Mouse (Mus musculus): ENCODE results near the gene Prrt1. TPM values are rescaled to one million over a fixed set of nuclear protein-coding genes. Genes with fewer than 3 reads are reported as not detected.

Prrt1 gene
- polyA plus RNA-seq, 1 experiment from 2014 or later = 0.44 TPM

DNA sequence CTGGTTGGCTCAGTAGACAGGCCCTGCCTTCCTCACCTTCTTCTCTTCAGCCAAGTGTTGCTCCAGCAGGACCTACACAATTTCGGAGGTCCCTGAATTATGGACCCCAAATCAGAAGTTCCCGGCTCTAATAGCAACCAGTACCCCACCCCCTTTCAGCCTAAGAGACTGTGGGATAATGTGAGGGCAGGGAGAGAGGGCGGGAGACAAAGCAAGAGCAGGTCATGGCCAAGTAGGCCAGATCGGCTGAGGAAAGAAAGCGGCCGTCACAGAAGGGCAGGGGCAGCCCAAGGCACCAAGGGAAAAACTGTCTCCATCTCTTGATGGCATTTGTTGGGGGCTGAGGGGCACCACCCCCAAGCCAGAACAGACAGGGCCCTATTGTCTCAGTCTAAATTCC is 13.5 kb upstream of the Prrt1 start, which contains the start of gene Egfl8:
Egfl8 (minus strand) TSS at position 101 of the 400 bp plus-strand sequence.
- H3K9me3 ChIP-seq (ENCODE audit: control insufficient read depth, low read length) = no peaks in the 10 kb centered on the region
- H3K27ac ChIP-seq (replicated peaks) = no peak within 1 kb of the TSS
- no peak within 1 kb of the TSS for H3K4me3 ChIP-seq (ENCODE audit: low read depth, low read length)
- no peak within 1 kb of the TSS for H3K9ac ChIP-seq (ENCODE audit: low read length)
- H3K4me2 ChIP-seq (replicated peaks; ENCODE audit: low read depth) = no peak within 1 kb of the TSS
- TF ChIP-seq EP300 (optimal IDR thresholded peaks at IDR 0.05) = no peak
- TF ChIP-seq CTCF (IDR thresholded peaks at IDR 0.05; ENCODE audit: low read depth) = no peak
- no peak for ATAC-seq (ENCODE audit: low FRiP score, low TSS enrichment)
- DNase-seq (ENCODE audit: low spot score) = no peak
- H3K4me1 ChIP-seq (replicated peaks; ENCODE audit: control insufficient read depth, insufficient read depth) = no peaks in the 10 kb centered on the region
- no peaks in the 10 kb centered on the region for H3K27me3 ChIP-seq (ENCODE audit: control insufficient read depth, insufficient read depth, low read length)
- H3K36me3 ChIP-seq (ENCODE audit: control insufficient read depth, insufficient read depth, low read length) = peaks cover 31% of the 10 kb centered on the region
- WGBS = 82% methylated on average over 6 of the region's 6 CpGs

DNA sequence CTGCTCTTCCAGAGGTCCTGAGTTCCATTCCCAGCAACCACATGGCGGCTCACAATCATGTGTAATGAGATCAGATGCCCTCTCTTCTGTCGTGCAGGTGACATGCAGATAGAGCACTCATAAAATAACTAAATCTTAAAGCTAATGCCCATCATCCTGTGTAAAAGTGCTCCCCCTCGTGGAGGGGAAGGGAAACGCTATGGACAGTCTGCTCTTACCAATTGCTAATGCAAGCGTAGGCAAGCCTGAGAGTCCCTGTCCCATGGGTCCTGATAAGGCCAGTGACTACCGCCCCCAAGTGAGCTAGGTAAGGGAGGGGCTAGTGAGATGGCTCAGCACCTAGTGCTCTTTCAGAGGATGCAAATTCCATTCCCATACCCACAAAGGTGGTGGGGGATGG is 10.3 kb upstream of the Prrt1 start:
- no peak for TF ChIP-seq EP300 (optimal IDR thresholded peaks at IDR 0.05)
- TF ChIP-seq CTCF (IDR thresholded peaks at IDR 0.05; ENCODE audit: low read depth) = peak; percentile 84
- H3K4me1 ChIP-seq (replicated peaks; ENCODE audit: control insufficient read depth, insufficient read depth) = no peaks in the 10 kb centered on the region
- DNase-seq (ENCODE audit: low spot score) = peak; percentile 69
- H3K9ac ChIP-seq (ENCODE audit: low read length) = no peak overlapping the region
- peak; percentile 31; the same call in 1 of the 2 replicates for ATAC-seq (ENCODE audit: low FRiP score, low TSS enrichment)
- H3K4me3 ChIP-seq (ENCODE audit: low read depth, low read length) = no peak overlapping the region
- no peak overlapping the region for H3K4me2 ChIP-seq (replicated peaks; ENCODE audit: low read depth)
- no peak overlapping the region for H3K27ac ChIP-seq (replicated peaks)
- peaks cover 12% of the 10 kb centered on the region for H3K36me3 ChIP-seq (ENCODE audit: control insufficient read depth, insufficient read depth, low read length)
- no peaks in the 10 kb centered on the region for H3K9me3 ChIP-seq (ENCODE audit: control insufficient read depth, low read length)
- H3K27me3 ChIP-seq (ENCODE audit: control insufficient read depth, insufficient read depth, low read length) = no peaks in the 10 kb centered on the region
- 20% methylated on average over 6 of the region's 6 CpGs for WGBS

DNA sequence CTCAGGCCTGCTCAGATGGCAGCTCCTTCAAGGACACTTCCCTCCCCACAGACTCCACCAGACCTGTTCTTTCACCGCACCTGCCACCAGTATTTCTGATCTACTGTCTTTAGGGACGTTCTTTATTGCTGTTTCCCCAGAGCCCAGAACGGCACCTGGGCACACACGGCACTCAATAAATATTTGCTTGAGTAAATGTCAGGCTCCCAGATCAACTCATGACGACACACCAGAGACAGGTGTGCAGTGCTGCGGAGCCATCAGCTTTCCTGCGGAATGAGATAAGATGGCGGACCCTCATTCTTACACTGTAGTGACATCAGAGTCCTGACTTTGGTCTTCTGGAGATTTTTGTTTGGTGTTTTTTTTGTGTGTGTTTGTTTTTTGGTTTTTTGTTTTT is 8.3 kb upstream of the Prrt1 start:
- no peak for TF ChIP-seq EP300 (optimal IDR thresholded peaks at IDR 0.05)
- no peak for TF ChIP-seq CTCF (IDR thresholded peaks at IDR 0.05; ENCODE audit: low read depth)
- no peak for ATAC-seq (ENCODE audit: low FRiP score, low TSS enrichment)

DNA sequence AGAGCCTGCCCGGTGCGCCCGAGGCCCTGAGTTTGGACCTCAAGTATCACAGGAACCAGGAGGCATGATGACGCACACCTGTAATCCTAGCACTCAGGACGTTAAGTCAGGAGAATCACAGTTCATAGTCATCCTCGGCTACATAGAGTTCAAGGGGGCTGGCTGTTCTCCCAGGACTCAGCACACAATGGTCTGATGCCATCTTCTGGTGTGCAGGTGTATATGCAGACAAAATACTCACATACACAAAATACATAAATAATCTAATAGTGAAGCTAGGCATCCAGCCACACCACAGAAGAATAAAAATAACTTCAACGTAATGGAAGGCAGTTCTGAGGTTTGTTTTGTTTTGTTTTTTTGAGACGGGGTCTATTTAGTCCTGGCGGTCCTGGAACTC is 6.2 kb upstream of the Prrt1 start:
- DNase-seq (ENCODE audit: low spot score) = no peak
- TF ChIP-seq CTCF (IDR thresholded peaks at IDR 0.05; ENCODE audit: low read depth) = peak; percentile 53
- no peak for TF ChIP-seq EP300 (optimal IDR thresholded peaks at IDR 0.05)
- WGBS = 81% methylated on average over 9 of the region's 9 CpGs
- H3K36me3 ChIP-seq (ENCODE audit: control insufficient read depth, insufficient read depth, low read length) = peaks cover 4% of the 10 kb centered on the region; the same call in 1 of the 2 replicates
- H3K9me3 ChIP-seq (ENCODE audit: control insufficient read depth, low read length) = no peaks in the 10 kb centered on the region
- ATAC-seq (ENCODE audit: low FRiP score, low TSS enrichment) = no peak
- no peak overlapping the region for H3K4me2 ChIP-seq (replicated peaks; ENCODE audit: low read depth)
- no peak overlapping the region for H3K4me3 ChIP-seq (ENCODE audit: low read depth, low read length)
- H3K27ac ChIP-seq (replicated peaks) = no peak overlapping the region
- no peaks in the 10 kb centered on the region for H3K27me3 ChIP-seq (ENCODE audit: control insufficient read depth, insufficient read depth, low read length)
- H3K4me1 ChIP-seq (replicated peaks; ENCODE audit: control insufficient read depth, insufficient read depth) = peaks cover 3% of the 10 kb centered on the region; the same call in 1 of the 2 replicates
- no peak overlapping the region for H3K9ac ChIP-seq (ENCODE audit: low read length)

More for the DNA sequence above, 8.3 kb upstream of the Prrt1 start:
- 59% methylated on average over 8 of the region's 8 CpGs for WGBS
- Histone ChIP-seq H3K36me3 (ENCODE audit: control insufficient read depth, insufficient read depth, low read length) (peaks cover 10% of the 10 kb centered on the region; the same call in 1 of the 2 replicates), H3K9ac (ENCODE audit: low read length) (no peak overlapping the region), H3K27me3 (ENCODE audit: control insufficient read depth, insufficient read depth, low read length) (no peaks in the 10 kb centered on the region), H3K9me3 (ENCODE audit: control insufficient read depth, low read length) (no peaks in the 10 kb centered on the region), H3K4me1 (replicated peaks; ENCODE audit: control insufficient read depth, insufficient read depth) (no peaks in the 10 kb centered on the region), H3K4me3 (ENCODE audit: low read depth, low read length) (no peak overlapping the region), H3K27ac (replicated peaks) (no peak overlapping the region), H3K4me2 (replicated peaks; ENCODE audit: low read depth) (no peak overlapping the region)
- DNase-seq (ENCODE audit: low spot score) = no peak

DNA sequence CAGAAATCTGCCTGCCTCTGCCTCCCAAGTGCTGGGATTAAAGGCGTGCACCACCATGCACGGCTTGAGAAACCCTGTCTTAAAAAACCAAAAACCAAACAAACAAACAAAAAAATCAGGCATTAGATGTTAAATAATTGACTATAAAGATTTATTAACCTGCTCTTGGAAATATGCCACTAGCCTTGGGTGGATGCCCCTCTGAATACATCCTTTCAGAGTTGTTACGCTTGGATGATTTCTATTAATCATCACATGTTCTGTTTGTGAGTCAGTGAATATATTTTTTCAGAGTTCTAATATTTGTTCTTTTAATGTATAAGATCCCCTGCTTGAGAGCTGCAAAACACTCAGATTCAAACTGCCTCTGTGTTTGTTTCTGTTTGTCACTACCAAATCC is 4.4 kb upstream of the Prrt1 start:
- Histone ChIP-seq H3K4me2 (replicated peaks; ENCODE audit: low read depth) (no peak overlapping the region), H3K4me1 (replicated peaks; ENCODE audit: control insufficient read depth, insufficient read depth) (peaks cover 13% of the 10 kb centered on the region), H3K27ac (replicated peaks) (no peak overlapping the region), H3K9me3 (ENCODE audit: control insufficient read depth, low read length) (no peaks in the 10 kb centered on the region), H3K9ac (ENCODE audit: low read length) (no peak overlapping the region), H3K27me3 (ENCODE audit: control insufficient read depth, insufficient read depth, low read length) (no peaks in the 10 kb centered on the region), H3K4me3 (ENCODE audit: low read depth, low read length) (no peak overlapping the region), H3K36me3 (ENCODE audit: control insufficient read depth, insufficient read depth, low read length) (peaks cover 4% of the 10 kb centered on the region; the same call in 1 of the 2 replicates)
- ATAC-seq (ENCODE audit: low FRiP score, low TSS enrichment) (no peak), DNase-seq (ENCODE audit: low spot score) (no peak)
- no peak for TF ChIP-seq CTCF (IDR thresholded peaks at IDR 0.05; ENCODE audit: low read depth)
- no peak for TF ChIP-seq EP300 (optimal IDR thresholded peaks at IDR 0.05)
- 87% methylated on average over 3 of the region's 3 CpGs for WGBS

DNA sequence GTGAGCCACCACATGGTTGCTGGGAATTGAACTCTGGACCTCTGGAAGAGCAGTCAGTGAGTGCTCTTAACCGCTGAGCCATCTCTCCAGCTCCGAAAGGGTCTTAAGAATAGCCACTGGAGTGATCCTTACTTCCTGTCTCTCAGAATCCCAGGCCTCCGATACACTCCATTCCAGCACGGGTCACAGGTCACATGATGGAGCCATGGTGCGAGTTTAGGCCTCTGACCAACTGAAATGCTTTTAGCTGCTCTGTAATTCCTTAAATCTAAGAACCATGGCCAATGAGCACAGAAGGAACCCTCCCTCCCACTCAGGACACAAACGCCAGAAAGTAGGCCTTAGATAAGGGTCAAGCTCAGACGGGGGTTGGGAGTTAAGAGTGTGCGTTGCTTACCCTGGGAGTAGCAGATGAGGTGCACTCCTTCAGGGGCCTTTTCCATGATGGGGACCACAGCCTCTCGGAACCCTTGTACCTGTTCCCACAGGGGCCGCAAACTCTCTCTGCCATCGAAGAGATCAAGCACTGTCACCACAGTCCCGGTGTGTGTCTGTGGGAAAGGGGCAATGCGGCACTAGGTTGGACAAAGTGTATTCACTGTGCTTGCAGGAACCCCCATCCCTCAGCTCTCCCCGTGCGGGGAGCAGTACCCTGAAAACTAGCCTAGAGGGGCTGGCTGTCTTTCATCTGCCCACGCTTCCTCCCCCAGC is 3.1 kb upstream of the Prrt1 start:
- peak overlapping the region; percentile 97 for H3K27ac ChIP-seq (replicated peaks)
- ATAC-seq (ENCODE audit: low FRiP score, low TSS enrichment) (no peak), DNase-seq (ENCODE audit: low spot score) (no peak)
- H3K4me3 ChIP-seq (ENCODE audit: low read depth, low read length) = peak overlapping the region; percentile 67
- peak overlapping the region; percentile 73 for H3K9ac ChIP-seq (ENCODE audit: low read length)
- 56% methylated on average over 16 of the region's 16 CpGs for WGBS
- H3K36me3 ChIP-seq (ENCODE audit: control insufficient read depth, insufficient read depth, low read length) = no peaks in the 10 kb centered on the region; the same call in 1 of the 2 replicates
- H3K4me2 ChIP-seq (replicated peaks; ENCODE audit: low read depth) = peak overlapping the region; percentile 93
- H3K4me1 ChIP-seq (replicated peaks; ENCODE audit: control insufficient read depth, insufficient read depth) = peaks cover 19% of the 10 kb centered on the region
- H3K27me3 ChIP-seq (ENCODE audit: control insufficient read depth, insufficient read depth, low read length) = 0 out of 2 replicates have a peak, but pooled peaks cover 2% of the 10 kb centered on the region
- H3K9me3 ChIP-seq (ENCODE audit: control insufficient read depth, low read length) = no peaks in the 10 kb centered on the region
- TF ChIP-seq EP300 (optimal IDR thresholded peaks at IDR 0.05) = no peak

Measured in stomach, postnatal 0 days (tissue).